Mouse (Mus musculus): Measurements from ENCODE around the gene Tmem107. TPM values are rescaled to one million over a fixed set of nuclear protein-coding genes. Genes with fewer than 3 reads are reported as not detected.

Tmem107 gene
- polyA plus RNA-seq, 1 experiment from 2014 or later: 36.7 TPM

DNA sequence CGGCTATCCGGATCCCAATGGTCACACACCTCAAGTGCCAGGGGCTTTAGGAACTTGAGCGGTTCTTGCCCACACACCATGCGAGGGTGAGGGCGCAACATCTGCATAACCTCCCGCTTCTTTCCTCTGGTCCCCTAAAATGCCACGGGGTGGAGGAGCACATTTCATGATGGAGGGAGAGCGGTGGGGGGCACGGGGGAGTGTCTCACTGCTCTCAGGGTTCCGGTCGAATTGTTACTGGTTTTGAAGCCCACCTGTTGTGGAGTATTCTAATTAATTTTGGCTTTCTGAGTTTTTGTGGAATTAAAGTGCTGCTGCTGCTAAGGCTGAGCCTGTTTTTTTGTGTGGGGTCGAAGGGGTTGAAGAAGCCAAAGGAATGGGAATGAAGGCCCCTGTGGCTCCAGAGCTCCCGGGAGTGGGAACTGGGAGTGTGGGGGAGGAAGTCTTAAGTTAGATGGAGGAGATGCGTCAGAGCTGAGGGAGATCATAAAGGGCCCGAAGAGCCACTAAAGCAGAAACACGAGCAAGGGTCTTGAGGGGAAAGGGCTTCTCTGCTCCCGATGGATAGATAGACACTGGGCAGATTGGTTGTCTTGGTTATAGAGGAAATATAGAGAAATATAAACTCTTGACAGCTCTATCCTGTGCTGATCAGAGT lies 9.2 kb upstream of the Tmem107 start:
- Histone ChIP-seq H3K4me2 (ENCODE audit: low read depth, severe bottlenecking) (peak overlapping the region; percentile 96), H3K36me3 (ENCODE audit: control insufficient read depth, insufficient read depth, low read length) (no peaks in the 10 kb centered on the region), H3K27me3 (ENCODE audit: control insufficient read depth, insufficient read depth, low read length) (no peaks in the 10 kb centered on the region), H3K4me1 (ENCODE audit: control insufficient read depth, insufficient read depth, low read length) (peaks cover 30% of the 10 kb centered on the region), H3K9ac (ENCODE audit: low read length) (peak overlapping the region; percentile 78), H3K27ac (replicated peaks; ENCODE audit: low read depth, low read length) (no peak overlapping the region), H3K9me3 (ENCODE audit: control insufficient read depth, low read length) (no peaks in the 10 kb centered on the region), H3K4me3 (ENCODE audit: low read depth, low read length) (peak overlapping the region; percentile 95)
- 6% methylated on average over 17 of the region's 17 CpGs for WGBS
- ATAC-seq (ENCODE audit: insufficient number of reproducible peaks, low FRiP score, low TSS enrichment, low read depth): no peak
- DNase-seq (ENCODE audit: low spot score): no peak

DNA sequence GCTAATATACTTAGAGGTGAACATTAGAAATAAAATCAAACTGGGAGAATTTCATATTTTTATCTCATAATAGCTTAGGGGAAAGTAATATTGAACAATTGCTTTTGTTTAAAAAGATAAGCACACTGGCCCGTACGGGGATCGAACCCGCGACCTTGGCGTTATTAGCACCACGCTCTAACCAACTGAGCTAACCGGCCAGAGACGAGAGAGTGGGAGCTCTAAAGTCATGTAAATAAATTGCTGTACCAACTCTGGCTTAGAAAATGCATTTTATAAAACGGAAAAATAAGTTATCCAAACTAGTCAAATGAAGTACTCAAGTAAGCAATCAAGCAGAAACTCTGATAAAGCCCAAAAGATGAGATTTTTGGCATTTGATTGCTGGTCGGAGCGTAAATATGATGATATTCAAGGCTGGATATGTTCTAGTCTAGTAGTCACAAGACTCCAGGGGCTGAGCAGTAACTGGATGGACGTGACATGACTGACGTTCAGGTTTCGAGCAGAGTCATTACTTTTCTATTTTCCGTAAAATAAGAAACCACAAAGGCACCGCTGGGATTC lies 8.3 kb upstream of the Tmem107 start:
- Histone ChIP-seq H3K4me1 (ENCODE audit: control insufficient read depth, insufficient read depth, low read length) (peaks cover 33% of the 10 kb centered on the region), H3K4me2 (ENCODE audit: low read depth, severe bottlenecking) (peak overlapping the region; percentile 96; the same call in 1 of the 2 replicates), H3K9me3 (ENCODE audit: control insufficient read depth, low read length) (no peaks in the 10 kb centered on the region), H3K4me3 (ENCODE audit: low read depth, low read length) (peak overlapping the region; percentile 28), H3K27me3 (ENCODE audit: control insufficient read depth, insufficient read depth, low read length) (no peaks in the 10 kb centered on the region), H3K9ac (ENCODE audit: low read length) (no peak overlapping the region), H3K27ac (replicated peaks; ENCODE audit: low read depth, low read length) (no peak overlapping the region), H3K36me3 (ENCODE audit: control insufficient read depth, insufficient read depth, low read length) (no peaks in the 10 kb centered on the region)
- ATAC-seq (ENCODE audit: insufficient number of reproducible peaks, low FRiP score, low TSS enrichment, low read depth) (no peak), DNase-seq (ENCODE audit: low spot score) (peak; percentile 85)
- under 1% methylated on average over 17 of the region's 17 CpGs for WGBS

DNA sequence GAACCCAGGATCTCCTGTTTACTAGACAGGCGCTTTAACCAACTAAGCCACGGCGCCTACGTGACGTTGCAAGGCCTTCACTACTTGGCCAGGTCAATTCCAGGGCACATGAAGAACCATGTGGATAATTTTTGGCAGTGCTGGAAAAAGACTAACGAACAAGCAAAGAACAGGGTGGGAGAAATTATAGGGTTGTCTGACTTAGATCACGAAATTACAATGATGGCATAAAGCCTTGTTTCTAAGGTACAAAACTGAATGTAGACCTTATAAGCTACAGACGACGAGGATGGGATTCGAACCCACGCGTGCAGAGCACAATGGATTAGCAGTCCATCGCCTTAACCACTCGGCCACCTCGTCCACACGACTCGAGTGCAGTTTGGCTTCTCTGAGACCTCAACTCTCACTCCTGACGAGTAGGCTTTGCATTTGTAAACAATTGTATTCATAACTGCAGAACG lies 7.8 kb upstream of the Tmem107 start:
- Histone ChIP-seq H3K4me1 (ENCODE audit: control insufficient read depth, insufficient read depth, low read length) (peaks cover 33% of the 10 kb centered on the region), H3K9ac (ENCODE audit: low read length) (no peak overlapping the region), H3K36me3 (ENCODE audit: control insufficient read depth, insufficient read depth, low read length) (no peaks in the 10 kb centered on the region), H3K27ac (replicated peaks; ENCODE audit: low read depth, low read length) (no peak overlapping the region; the same call in 1 of the 2 replicates), H3K4me3 (ENCODE audit: low read depth, low read length) (peak overlapping the region; percentile 72), H3K4me2 (ENCODE audit: low read depth, severe bottlenecking) (peak overlapping the region; percentile 68), H3K9me3 (ENCODE audit: control insufficient read depth, low read length) (no peaks in the 10 kb centered on the region), H3K27me3 (ENCODE audit: control insufficient read depth, insufficient read depth, low read length) (no peaks in the 10 kb centered on the region)
- ATAC-seq (ENCODE audit: insufficient number of reproducible peaks, low FRiP score, low TSS enrichment, low read depth) (peak; percentile 65), DNase-seq (ENCODE audit: low spot score) (peak; percentile 99)
- under 1% methylated on average over 19 of the region's 19 CpGs for WGBS

DNA sequence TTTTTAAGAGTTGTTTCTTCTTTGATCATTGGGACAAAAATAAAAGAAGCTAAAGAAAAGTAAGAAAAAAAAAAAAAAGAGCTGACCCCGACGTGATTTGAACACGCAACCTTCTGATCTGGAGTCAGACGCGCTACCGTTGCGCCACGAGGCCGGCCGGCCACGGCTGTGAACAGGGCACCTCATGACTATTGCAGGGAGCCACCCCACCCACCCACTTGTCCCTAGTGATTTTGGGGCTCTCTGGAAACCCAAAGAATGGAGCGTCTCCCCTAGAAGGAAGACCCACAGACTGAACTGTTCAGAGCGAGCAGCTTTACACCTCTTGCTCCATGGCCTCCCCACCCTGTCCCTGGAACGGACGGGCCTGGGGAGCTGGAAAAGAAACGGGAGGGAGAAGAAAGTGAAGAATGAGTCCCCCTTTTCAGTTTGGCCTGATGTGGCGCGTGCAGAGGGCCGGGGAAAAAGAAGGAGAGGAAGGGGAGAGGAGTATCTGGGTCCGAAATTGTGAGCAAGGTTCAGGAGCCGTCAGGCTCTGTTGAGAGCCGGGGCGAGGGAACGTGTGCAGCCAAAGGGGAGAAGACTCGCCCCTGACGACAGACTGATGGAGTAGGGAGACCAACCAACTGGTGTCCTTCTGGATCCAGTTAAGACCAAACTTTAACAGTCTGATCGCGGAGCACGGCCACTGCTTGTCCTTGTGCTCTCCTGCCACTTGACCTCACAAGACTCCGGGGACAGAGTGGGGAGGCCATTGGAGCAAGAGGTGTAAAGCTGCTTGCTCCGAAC lies 7.0 kb upstream of the Tmem107 start:
- Histone ChIP-seq H3K27me3 (ENCODE audit: control insufficient read depth, insufficient read depth, low read length) (no peaks in the 10 kb centered on the region), H3K9me3 (ENCODE audit: control insufficient read depth, low read length) (no peaks in the 10 kb centered on the region), H3K36me3 (ENCODE audit: control insufficient read depth, insufficient read depth, low read length) (no peaks in the 10 kb centered on the region), H3K27ac (replicated peaks; ENCODE audit: low read depth, low read length) (peak overlapping the region; percentile 65), H3K4me3 (ENCODE audit: low read depth, low read length) (peak overlapping the region; percentile 72), H3K4me1 (ENCODE audit: control insufficient read depth, insufficient read depth, low read length) (peaks cover 30% of the 10 kb centered on the region), H3K9ac (ENCODE audit: low read length) (peak overlapping the region; percentile 67), H3K4me2 (ENCODE audit: low read depth, severe bottlenecking) (peak overlapping the region; percentile 68)
- DNase-seq (ENCODE audit: low spot score) (peak; percentile 97), ATAC-seq (ENCODE audit: insufficient number of reproducible peaks, low FRiP score, low TSS enrichment, low read depth) (no peak)
- under 1% methylated on average over 31 of the region's 31 CpGs for WGBS

DNA sequence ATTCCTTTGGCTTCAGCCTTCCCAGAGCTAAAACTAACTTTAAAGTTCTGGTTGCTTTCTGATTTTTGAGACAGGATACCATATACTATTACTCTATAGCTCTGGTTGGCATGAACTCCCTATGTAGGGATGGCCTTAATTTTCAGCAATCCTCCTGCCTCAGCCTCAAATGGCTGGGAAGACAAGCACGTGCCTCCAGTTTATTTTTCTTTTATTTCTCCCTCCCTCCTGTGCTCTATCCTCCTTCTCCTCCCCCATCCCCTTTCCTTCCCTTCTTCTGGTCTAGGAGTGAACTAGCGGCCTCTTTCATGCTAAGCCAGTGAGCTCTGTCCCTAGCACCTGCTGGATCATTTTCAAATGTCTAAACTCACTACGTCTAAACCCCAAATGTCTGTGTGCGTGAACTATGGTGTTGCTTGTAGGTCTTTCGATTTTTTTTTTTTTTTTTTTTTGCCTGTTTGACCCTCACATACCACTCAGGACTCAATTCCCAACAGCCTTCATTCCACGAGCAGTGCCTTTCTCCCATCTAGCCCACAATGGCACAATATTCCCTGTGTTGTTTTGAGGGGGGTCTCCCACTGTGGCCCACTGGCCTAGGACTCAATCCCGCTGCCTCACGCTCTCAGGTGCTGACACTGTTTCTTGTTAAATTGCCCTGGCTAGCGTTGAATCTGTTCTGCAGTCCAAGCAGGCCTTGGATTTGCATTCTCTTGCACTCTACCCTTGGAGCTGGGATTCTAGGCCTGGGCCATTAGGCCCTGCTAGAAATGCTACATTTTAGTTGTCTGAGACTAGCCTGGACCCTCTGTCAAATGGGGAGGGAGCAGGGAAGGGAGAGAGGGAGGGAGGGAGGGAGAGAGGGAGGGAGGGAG lies 6.1 kb upstream of the Tmem107 start:
- Histone ChIP-seq H3K27ac (replicated peaks; ENCODE audit: low read depth, low read length) (no peak overlapping the region; the same call in 1 of the 2 replicates), H3K9ac (ENCODE audit: low read length) (no peak overlapping the region)
- 51% methylated on average over 9 of the region's 9 CpGs for WGBS

DNA sequence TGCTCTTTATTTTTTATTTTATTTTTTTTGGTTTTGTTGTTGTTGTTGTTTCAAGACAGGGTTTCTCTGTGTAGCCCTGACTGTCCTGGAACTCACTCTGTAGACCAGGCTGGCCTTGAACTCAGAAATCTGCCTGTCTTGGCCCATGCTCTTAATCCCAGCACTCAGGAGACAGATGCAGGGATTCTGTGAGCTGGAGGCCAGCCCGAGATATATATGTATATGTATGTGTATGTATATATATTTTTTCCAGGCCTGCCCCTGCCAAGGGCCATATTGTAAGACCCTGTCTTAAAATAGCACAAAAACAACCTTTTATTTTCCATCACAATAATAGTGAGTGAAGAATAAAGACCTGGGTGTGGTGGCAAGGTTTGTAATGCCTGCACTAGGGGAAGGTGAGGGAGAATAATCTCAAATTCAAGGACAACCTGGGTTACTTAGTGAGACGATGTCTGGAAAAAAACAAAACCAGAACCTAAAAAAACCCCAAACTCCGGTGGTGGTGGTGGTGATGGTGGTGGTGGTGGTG lies 5.1 kb upstream of the Tmem107 start:
- Histone ChIP-seq H3K4me3 (ENCODE audit: low read depth, low read length) (peak overlapping the region; percentile 35; the same call in 1 of the 2 replicates), H3K4me2 (ENCODE audit: low read depth, severe bottlenecking) (no peak overlapping the region), H3K9ac (ENCODE audit: low read length) (no peak overlapping the region), H3K4me1 (ENCODE audit: control insufficient read depth, insufficient read depth, low read length) (peaks cover 23% of the 10 kb centered on the region), H3K36me3 (ENCODE audit: control insufficient read depth, insufficient read depth, low read length) (no peaks in the 10 kb centered on the region), H3K9me3 (ENCODE audit: control insufficient read depth, low read length) (no peaks in the 10 kb centered on the region), H3K27me3 (ENCODE audit: control insufficient read depth, insufficient read depth, low read length) (no peaks in the 10 kb centered on the region), H3K27ac (replicated peaks; ENCODE audit: low read depth, low read length) (no peak overlapping the region)
- DNase-seq (ENCODE audit: low spot score) (no peak), ATAC-seq (ENCODE audit: insufficient number of reproducible peaks, low FRiP score, low TSS enrichment, low read depth) (no peak)
- 54% methylated on average over 3 of the region's 3 CpGs for WGBS

More for the DNA sequence above, 6.1 kb upstream of the Tmem107 start:
- Histone ChIP-seq H3K4me1 (ENCODE audit: control insufficient read depth, insufficient read depth, low read length) (peaks cover 25% of the 10 kb centered on the region), H3K27me3 (ENCODE audit: control insufficient read depth, insufficient read depth, low read length) (no peaks in the 10 kb centered on the region), H3K4me2 (ENCODE audit: low read depth, severe bottlenecking) (peak overlapping the region; percentile 68), H3K4me3 (ENCODE audit: low read depth, low read length) (peak overlapping the region; percentile 72), H3K9me3 (ENCODE audit: control insufficient read depth, low read length) (no peaks in the 10 kb centered on the region), H3K36me3 (ENCODE audit: control insufficient read depth, insufficient read depth, low read length) (no peaks in the 10 kb centered on the region)
- ATAC-seq (ENCODE audit: insufficient number of reproducible peaks, low FRiP score, low TSS enrichment, low read depth): no peak
- DNase-seq (ENCODE audit: low spot score): no peak

DNA sequence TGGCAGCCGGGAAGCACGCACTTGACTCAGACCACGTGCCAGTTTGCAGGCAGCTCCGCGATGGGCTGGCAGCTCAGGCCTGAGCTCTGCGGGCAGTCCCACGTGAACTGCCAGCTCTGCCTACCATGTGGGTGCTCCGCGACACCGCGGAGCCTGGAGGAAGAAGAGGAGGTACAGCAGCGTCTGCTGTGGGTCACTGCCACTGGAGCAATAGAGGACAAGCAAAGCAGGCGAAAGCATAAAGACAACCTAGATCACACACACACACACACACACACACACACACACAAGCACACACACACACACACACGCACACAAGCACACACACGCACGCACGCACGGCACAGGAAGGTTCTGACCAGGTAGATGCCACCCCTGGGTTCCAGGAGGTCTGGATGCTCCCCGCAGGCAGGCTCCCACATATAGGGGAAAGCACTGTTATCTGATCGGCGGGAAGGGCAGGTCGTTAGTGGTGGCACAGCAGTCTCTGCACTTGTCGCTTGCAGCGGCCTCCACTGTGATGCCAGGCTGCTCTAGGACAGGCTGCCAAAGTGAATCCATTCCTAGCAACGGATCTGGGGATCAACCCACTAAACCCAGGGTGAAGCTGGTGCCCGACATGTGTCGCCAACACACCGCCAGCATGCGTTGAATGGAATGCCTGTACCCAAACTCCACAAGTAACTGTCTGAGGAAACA lies 4.3 kb upstream of the Tmem107 start:
- WGBS: 1% methylated on average over 29 of the region's 29 CpGs
- peaks cover 19% of the 10 kb centered on the region for H3K4me1 ChIP-seq (ENCODE audit: control insufficient read depth, insufficient read depth, low read length)
- peak; percentile 39 for DNase-seq (ENCODE audit: low spot score)
- H3K4me2 ChIP-seq (ENCODE audit: low read depth, severe bottlenecking): peak overlapping the region; percentile 86
- no peaks in the 10 kb centered on the region for H3K36me3 ChIP-seq (ENCODE audit: control insufficient read depth, insufficient read depth, low read length)
- peak overlapping the region; percentile 35 for H3K4me3 ChIP-seq (ENCODE audit: low read depth, low read length)
- no peak for ATAC-seq (ENCODE audit: insufficient number of reproducible peaks, low FRiP score, low TSS enrichment, low read depth)
- no peak overlapping the region for H3K27ac ChIP-seq (replicated peaks; ENCODE audit: low read depth, low read length)
- H3K27me3 ChIP-seq (ENCODE audit: control insufficient read depth, insufficient read depth, low read length): no peaks in the 10 kb centered on the region
- H3K9me3 ChIP-seq (ENCODE audit: control insufficient read depth, low read length): no peaks in the 10 kb centered on the region
- H3K9ac ChIP-seq (ENCODE audit: low read length): peak overlapping the region; percentile 45
